Mouse (Mus musculus) MEL (cell line): ENCODE data around the gene Gmip.

ENCODE experiments used
- EP300 ChIP-seq, 2 experiments: IDR thresholded peaks; 2 replicates each; pipeline ENCODE4 v1.6.1; 2011; ENCODE audit warnings: improper control_type of control experiment in 2 of 2, low read length in 2 of 2, low read depth in 1 of 2, mild to moderate bottlenecking in 1 of 2
- KAT2A ChIP-seq: conservative IDR thresholded peaks from 2 replicates; pipeline ENCODE4 v1.6.1; 2012; ENCODE audit warnings: low read depth, low read length, improper control_type of control experiment, inconsistent platforms
- MEF2A ChIP-seq: IDR thresholded peaks from 2 replicates; pipeline ENCODE4 v1.6.1; 2014; ENCODE audit warnings: low read depth, mild to moderate bottlenecking, inconsistent platforms, low read length, improper control_type of control experiment; ENCODE audit not compliant: poor library complexity, insufficient replicate concordance, severe bottlenecking; ENCODE audit errors: extremely low read depth
- POLR2A ChIP-seq, 2 experiments: IDR thresholded peaks; 2 replicates each; pipeline ENCODE4 v1.6.1; 2011 to 2012; ENCODE audit warnings: low read length in 2 of 2, mild to moderate bottlenecking in 2 of 2, control low read depth in 1 of 2, improper control_type of control experiment in 1 of 2, low read depth in 1 of 2, moderate library complexity in 1 of 2; ENCODE audit not compliant: control insufficient read depth in 1 of 2, insufficient read depth in 1 of 2, poor library complexity in 1 of 2
- ZC3H11A ChIP-seq: IDR thresholded peaks from 2 replicates; pipeline ENCODE4 v1.6.1; 2012; ENCODE audit warnings: low read depth, mild to moderate bottlenecking, inconsistent platforms, low read length, improper control_type of control experiment

DNA sequence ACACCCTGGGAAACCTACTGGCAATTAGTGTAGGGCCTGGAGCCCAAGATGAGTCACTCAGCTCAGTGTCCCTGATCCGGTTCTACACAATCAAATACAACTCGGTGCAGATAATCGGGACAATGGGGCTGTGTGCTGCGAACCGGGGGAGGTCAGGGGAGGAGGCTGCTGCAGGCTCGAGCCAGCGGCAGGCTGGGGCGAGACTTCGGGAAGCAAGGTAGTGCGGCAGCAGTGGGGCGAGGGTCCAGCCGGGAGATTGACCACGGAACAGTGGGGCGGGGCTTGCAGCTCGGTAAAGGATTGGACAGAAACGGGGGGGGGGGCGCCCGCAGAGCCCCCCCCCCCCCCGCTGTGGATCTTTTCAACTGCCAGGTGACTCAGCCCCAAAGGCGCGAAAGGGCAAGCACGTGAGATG, 13.5 kb downstream of the Gmip start:
- TF ChIP-seq ZC3H11A (no peak), POLR2A (IDR thresholded peaks at IDR 0.05; ENCODE audit: control insufficient read depth in 1 of 2, insufficient read depth in 1 of 2, low read depth in 1 of 2, low read length in 2 of 2, poor library complexity in 1 of 2) (0 out of 4 replicates have a peak, but pooled peaks of 1 of the 2 experiments have one; percentile 21), KAT2A (no peak), MEF2A (no peak), EP300 (IDR thresholded peaks at IDR 0.05; ENCODE audit: low read depth in 1 of 2, low read length in 2 of 2) (no peak)
